Mouse (Mus musculus): ENCODE results near the gene Pard3b. TPM values are rescaled to one million over a fixed set of nuclear protein-coding genes. Genes with fewer than 3 reads are reported as not detected.

Gene Pard3b
- polyA plus RNA-seq, 1 experiment from 2014 or later, result 19.6 TPM

DNA sequence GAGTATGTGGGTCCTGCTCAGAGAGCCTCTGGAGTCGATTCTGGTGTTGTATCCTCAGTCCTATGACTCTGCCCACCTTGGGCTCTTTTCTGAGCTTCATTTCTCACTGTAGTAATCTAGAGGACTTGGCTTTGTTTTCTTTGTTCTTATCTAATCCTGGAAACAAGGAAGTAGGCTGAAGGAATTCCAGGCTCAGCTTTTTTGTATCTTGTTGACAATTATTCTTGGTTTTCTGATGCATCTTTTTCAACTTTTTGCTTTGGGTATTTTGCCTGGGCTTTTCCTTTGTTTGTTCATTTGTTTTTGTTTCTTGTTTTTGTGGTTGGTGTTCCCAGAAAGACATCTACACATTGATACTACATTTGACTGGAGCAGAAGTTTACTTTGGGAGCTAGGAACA, 236.3 kb downstream of the Pard3b start:
- H3K9me3 ChIP-seq (ENCODE audit: low read depth, low read length), result no peaks in the 10 kb centered on the region
- ATAC-seq (ENCODE audit: insufficient read depth) (no peak), DNase-seq (no peak)
- no peaks in the 10 kb centered on the region for H3K27me3 ChIP-seq (ENCODE audit: insufficient read depth, low read length)
- no peak overlapping the region for H3K4me3 ChIP-seq (ENCODE audit: low read depth, low read length)
- H3K36me3 ChIP-seq (ENCODE audit: insufficient read depth), result no peaks in the 10 kb centered on the region
- TF ChIP-seq CTCF (IDR thresholded peaks at IDR 0.05; ENCODE audit: low read depth), result no peak
- no peaks in the 10 kb centered on the region for H3K4me1 ChIP-seq (ENCODE audit: insufficient read depth)
- H3K9ac ChIP-seq, result no peak overlapping the region
- H3K4me2 ChIP-seq, result no peak overlapping the region
- no peak overlapping the region for H3K27ac ChIP-seq (ENCODE audit: low read depth)
- 36% methylated on average over 1 of the region's 1 CpGs for WGBS

DNA sequence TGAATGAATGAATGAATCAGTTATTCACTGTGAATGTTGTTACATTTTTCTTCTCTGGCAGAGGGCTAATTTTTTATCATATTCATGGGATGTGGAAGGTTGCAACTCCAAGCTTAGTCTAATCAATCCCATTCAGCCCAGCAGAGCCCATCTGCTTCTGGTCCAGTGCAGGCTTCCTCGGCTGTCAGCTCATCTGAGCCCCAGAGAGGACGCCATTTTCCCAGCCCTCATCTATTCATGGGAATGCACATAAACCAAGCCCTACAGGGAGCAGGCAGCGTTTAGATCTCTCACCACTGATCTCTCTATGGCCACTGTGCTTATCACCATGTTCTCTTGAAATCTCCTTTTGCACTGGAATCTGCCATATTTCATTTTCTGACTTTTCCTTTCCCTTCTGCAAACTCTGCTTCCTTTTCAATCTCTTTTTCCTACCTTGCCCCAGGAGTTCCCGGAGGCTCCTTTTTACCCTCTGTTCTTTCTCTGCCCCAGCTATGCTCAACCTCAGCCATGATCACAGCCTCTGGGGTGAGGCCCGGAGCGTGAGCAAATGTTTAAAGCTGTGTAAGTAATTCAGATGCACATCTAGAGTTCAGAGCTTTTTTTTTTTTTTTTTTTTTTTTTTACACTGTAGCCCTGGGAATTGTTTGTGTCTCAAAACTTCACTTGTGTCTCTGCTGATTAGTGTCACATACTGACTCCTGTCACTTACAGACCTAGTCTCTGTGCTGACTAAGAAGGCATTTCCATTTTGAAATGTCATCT, 241.3 kb downstream of the Pard3b start:
- H3K9me3 ChIP-seq (ENCODE audit: low read depth, low read length), result no peaks in the 10 kb centered on the region
- H3K9ac ChIP-seq, result no peak overlapping the region
- no peak for TF ChIP-seq CTCF (IDR thresholded peaks at IDR 0.05; ENCODE audit: low read depth)
- no peak overlapping the region for H3K4me3 ChIP-seq (ENCODE audit: low read depth, low read length)
- DNase-seq (no peak), ATAC-seq (ENCODE audit: insufficient read depth) (no peak)
- H3K4me1 ChIP-seq (ENCODE audit: insufficient read depth), result no peaks in the 10 kb centered on the region
- no peaks in the 10 kb centered on the region for H3K36me3 ChIP-seq (ENCODE audit: insufficient read depth)
- no peaks in the 10 kb centered on the region for H3K27me3 ChIP-seq (ENCODE audit: insufficient read depth, low read length)
- H3K27ac ChIP-seq (ENCODE audit: low read depth), result no peak overlapping the region
- 74% methylated on average over 6 of the region's 6 CpGs for WGBS
- no peak overlapping the region for H3K4me2 ChIP-seq

DNA sequence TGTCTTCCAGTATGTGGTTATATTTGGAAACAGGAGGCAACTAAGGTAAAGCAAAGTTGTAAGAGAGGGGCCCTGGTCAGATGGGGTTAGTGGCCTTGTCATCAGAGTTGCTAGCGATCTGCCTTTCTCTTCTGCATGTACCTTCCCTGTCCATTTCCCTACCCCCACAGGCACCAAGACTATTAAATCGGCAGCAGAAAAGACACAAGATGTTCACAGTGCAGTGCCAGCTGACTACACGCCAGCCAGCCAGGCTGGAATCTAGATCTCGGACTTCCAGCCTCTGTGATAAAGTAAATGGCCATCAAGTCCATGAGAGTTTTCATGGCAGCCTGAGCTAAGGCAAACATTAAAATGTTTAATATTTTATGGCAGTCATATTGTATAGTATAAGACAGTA, 257.4 kb downstream of the Pard3b start:
- ATAC-seq (ENCODE audit: insufficient read depth) (no peak), DNase-seq (no peak)
- Histone ChIP-seq H3K27ac (ENCODE audit: low read depth) (no peak overlapping the region), H3K4me3 (ENCODE audit: low read depth, low read length) (no peak overlapping the region), H3K36me3 (ENCODE audit: insufficient read depth) (no peaks in the 10 kb centered on the region), H3K9ac (no peak overlapping the region), H3K4me1 (ENCODE audit: insufficient read depth) (no peaks in the 10 kb centered on the region), H3K27me3 (ENCODE audit: insufficient read depth, low read length) (no peaks in the 10 kb centered on the region), H3K4me2 (no peak overlapping the region), H3K9me3 (ENCODE audit: low read depth, low read length) (no peaks in the 10 kb centered on the region)
- WGBS, result 83% methylated on average over 4 of the region's 4 CpGs
- no peak for TF ChIP-seq CTCF (IDR thresholded peaks at IDR 0.05; ENCODE audit: low read depth)

DNA sequence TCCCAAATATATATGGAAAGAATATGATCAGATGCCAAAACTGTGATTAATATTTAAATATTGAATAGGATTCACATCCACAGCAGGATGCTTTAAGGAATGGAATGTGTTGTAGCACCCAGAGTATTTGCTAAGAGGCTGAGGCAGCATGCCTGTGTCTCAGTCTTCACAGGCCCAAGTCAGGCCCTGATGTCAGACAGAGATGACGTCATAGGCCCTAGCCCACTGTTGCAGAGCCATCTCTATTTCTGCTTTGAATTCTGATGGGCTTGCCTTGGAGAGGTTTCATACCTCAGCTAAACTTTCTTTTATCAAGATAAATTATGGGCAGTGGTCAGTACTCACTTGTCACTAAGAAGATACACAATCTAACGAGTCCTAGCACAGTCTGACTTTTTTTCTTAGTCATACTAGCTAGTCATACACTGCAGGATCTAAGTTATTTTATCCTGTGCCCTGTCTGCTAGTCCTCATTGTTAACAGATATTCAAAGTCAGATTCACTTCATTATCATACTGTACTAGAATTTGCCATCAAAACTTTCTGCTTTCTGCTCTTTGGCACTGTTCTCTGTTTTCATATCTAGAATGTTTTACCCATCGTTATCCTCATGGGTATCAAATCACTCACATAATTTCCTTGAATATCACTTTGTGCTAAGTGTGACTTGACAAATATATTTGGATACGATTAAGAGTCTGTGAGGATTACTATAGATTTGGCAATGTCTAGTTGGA, 264.8 kb downstream of the Pard3b start:
- H3K4me3 ChIP-seq (ENCODE audit: low read depth, low read length), result no peak overlapping the region
- DNase-seq, result peak; percentile 47
- no peak for TF ChIP-seq CTCF (IDR thresholded peaks at IDR 0.05; ENCODE audit: low read depth)
- no peak overlapping the region for H3K9ac ChIP-seq
- peak; percentile 63; the same call in 1 of the 2 replicates for ATAC-seq (ENCODE audit: insufficient read depth)
- H3K27ac ChIP-seq (ENCODE audit: low read depth), result no peak overlapping the region
- H3K4me1 ChIP-seq (ENCODE audit: insufficient read depth), result no peaks in the 10 kb centered on the region
- 36% methylated on average over 4 of the region's 4 CpGs for WGBS
- no peaks in the 10 kb centered on the region for H3K27me3 ChIP-seq (ENCODE audit: insufficient read depth, low read length)
- no peak overlapping the region for H3K4me2 ChIP-seq
- no peaks in the 10 kb centered on the region for H3K36me3 ChIP-seq (ENCODE audit: insufficient read depth)
- no peaks in the 10 kb centered on the region for H3K9me3 ChIP-seq (ENCODE audit: low read depth, low read length)

DNA sequence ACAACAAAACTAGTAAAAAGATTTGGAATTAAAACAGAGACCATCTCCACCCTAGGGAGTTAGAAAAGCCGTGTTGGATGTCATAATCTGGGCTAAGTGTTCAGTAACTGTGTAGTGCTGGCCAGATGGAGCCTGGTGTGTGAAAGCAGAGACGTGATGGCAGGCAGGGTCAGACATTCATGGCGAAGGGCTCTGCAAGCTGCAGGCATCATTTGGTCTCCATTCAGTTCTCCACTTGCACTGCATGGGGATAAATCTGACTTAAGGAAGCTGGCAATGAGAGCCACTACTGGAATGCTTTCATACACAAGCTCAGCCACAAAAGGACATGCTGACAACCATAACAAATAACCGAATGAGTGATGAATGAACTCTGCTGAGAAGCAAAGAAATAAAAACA, 265.4 kb downstream of the Pard3b start:
- peak; percentile 66 for DNase-seq
- Histone ChIP-seq H3K4me3 (ENCODE audit: low read depth, low read length) (no peak overlapping the region), H3K9ac (no peak overlapping the region)

DNA sequence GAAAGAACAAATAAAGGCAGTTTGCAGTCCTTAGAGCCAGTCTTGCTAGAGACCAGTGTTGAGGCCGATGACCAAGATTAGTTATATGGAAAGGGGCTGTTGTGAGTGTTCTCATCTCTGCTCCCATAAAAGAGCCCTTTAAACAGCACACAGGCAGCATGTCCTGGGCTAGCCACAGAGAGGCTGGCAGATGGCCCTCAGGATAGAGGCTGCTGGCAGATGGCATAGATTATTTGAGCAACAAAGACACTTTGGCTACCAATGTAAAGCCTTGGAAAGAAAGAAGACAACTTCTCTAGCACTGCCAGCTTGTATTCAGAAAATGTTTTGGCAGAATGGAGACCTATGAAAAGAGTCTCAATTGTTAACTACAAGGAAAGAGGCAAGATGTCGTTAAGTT, 274.3 kb downstream of the Pard3b start:
- H3K4me1 ChIP-seq (ENCODE audit: insufficient read depth), result no peaks in the 10 kb centered on the region
- H3K4me2 ChIP-seq, result no peak overlapping the region
- H3K9ac ChIP-seq, result no peak overlapping the region
- H3K27ac ChIP-seq (ENCODE audit: low read depth), result no peak overlapping the region
- ATAC-seq (ENCODE audit: insufficient read depth) (no peak), DNase-seq (no peak)
- no peak for TF ChIP-seq CTCF (IDR thresholded peaks at IDR 0.05; ENCODE audit: low read depth)
- no peak overlapping the region for H3K4me3 ChIP-seq (ENCODE audit: low read depth, low read length)
- no peaks in the 10 kb centered on the region for H3K27me3 ChIP-seq (ENCODE audit: insufficient read depth, low read length)
- H3K9me3 ChIP-seq (ENCODE audit: low read depth, low read length), result no peaks in the 10 kb centered on the region
- no peaks in the 10 kb centered on the region for H3K36me3 ChIP-seq (ENCODE audit: insufficient read depth)
- WGBS, result 73% methylated on average over 2 of the region's 2 CpGs

More for the DNA sequence above, 265.4 kb downstream of the Pard3b start:
- Histone ChIP-seq H3K9me3 (ENCODE audit: low read depth, low read length) (no peaks in the 10 kb centered on the region), H3K4me2 (no peak overlapping the region), H3K27me3 (ENCODE audit: insufficient read depth, low read length) (no peaks in the 10 kb centered on the region), H3K4me1 (ENCODE audit: insufficient read depth) (no peaks in the 10 kb centered on the region), H3K36me3 (ENCODE audit: insufficient read depth) (no peaks in the 10 kb centered on the region), H3K27ac (ENCODE audit: low read depth) (no peak overlapping the region)
- no peak for TF ChIP-seq CTCF (IDR thresholded peaks at IDR 0.05; ENCODE audit: low read depth)
- peak; percentile 84; the same call in 1 of the 2 replicates for ATAC-seq (ENCODE audit: insufficient read depth)
- WGBS, result 38% methylated on average over 4 of the region's 4 CpGs

DNA sequence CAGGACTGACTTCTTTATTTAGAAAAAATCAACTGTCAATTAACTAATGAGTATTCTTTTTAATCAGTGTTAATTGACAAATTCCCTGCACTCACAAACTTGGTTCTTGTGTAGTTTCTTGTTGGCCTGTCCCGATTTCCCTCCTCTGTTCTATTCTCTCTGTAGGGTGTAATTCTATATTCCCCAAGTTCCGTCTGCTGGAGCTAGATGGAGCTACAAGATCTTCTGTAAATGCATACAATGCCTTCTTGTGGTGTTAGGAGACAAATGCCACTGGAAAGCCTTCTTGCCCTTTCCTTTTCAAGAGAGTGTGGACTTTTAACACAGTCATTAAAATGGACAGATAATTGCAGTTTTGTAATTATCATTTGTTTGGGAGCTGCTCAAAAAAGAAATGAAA, 286.3 kb downstream of the Pard3b start:
- H3K27me3 ChIP-seq (ENCODE audit: insufficient read depth, low read length), result no peaks in the 10 kb centered on the region
- no peaks in the 10 kb centered on the region for H3K36me3 ChIP-seq (ENCODE audit: insufficient read depth)
- no peak overlapping the region for H3K27ac ChIP-seq (ENCODE audit: low read depth)
- peaks cover 8% of the 10 kb centered on the region for H3K4me1 ChIP-seq (ENCODE audit: insufficient read depth)
- H3K4me2 ChIP-seq, result no peak overlapping the region
- H3K9me3 ChIP-seq (ENCODE audit: low read depth, low read length), result no peaks in the 10 kb centered on the region
- peak; percentile 81 for TF ChIP-seq CTCF (IDR thresholded peaks at IDR 0.05; ENCODE audit: low read depth)
- no peak overlapping the region for H3K4me3 ChIP-seq (ENCODE audit: low read depth, low read length)
- H3K9ac ChIP-seq, result no peak overlapping the region
- ATAC-seq (ENCODE audit: insufficient read depth) (no peak), DNase-seq (peak; percentile 82)
- 12% methylated on average over 2 of the region's 2 CpGs for WGBS

All from lung, embryonic 14.5 days (tissue).